Mouse (Mus musculus) neutrophil, adult 5-6 weeks (primary cell): ENCODE results near the gene Neil3. TPM values are rescaled to one million over a fixed set of nuclear protein-coding genes. Genes with fewer than 3 reads are reported as not detected.

Experiments used
- ATAC-seq: fragments of 151-379, 151-347 bp; 2 replicates; pipeline ENCODE4 v1.8.0; 2017; ENCODE audit warnings: mild to moderate bottlenecking, moderate TSS enrichment; ENCODE audit not compliant: insufficient number of reproducible peaks, poor library complexity, low FRiP score, severe bottlenecking; ENCODE audit errors: extremely low read depth
- total RNA-seq: library from RNA; stranded (forward); fragments of 200-1000 nt; gene quantifications from 2 replicates; pipeline ENCODE4 v1.2.3, GENCODE M21; 2017

Gene Neil3
- total RNA-seq: 1.6 and 3.3 TPM in 2 replicates

- ATAC-seq: peak; percentile 96
These were observed at the start of gene Neil3 for GRCm38 (mm10) chr8:53638495-53639171. TSS of gene Neil3 (minus strand) at chr8:53639065.

GRCm38 (mm10) chr8:53680846-53681245, 42.0 kb upstream of the Neil3 start:
- ATAC-seq: 0 out of 2 replicates have a peak, but pooled peaks have one; percentile 44

- ATAC-seq: peak; percentile 91
These were observed 25.1 kb upstream of the Neil3 start for GRCm38 (mm10) chr8:53663946-53664345.

GRCm38 (mm10) chr8:53661436-53661835, 22.6 kb upstream of the Neil3 start:
- ATAC-seq: no peak

GRCm38 (mm10) chr8:53630618-53631017, 8.2 kb downstream of the Neil3 start:
- ATAC-seq: no peak

- no peak for ATAC-seq
These were observed 9.9 kb downstream of the Neil3 start for GRCm38 (mm10) chr8:53628864-53629415.

GRCm38 (mm10) chr8:53623425-53623824, 15.4 kb downstream of the Neil3 start:
- no peak for ATAC-seq

- no peak for ATAC-seq
These were observed 19.7 kb downstream of the Neil3 start for GRCm38 (mm10) chr8:53619196-53619595.

- no peak for ATAC-seq
These were observed 24.6 kb downstream of the Neil3 start for GRCm38 (mm10) chr8:53614288-53614646.

GRCm38 (mm10) chr8:53613577-53614287, 25.1 kb downstream of the Neil3 start:
- no peak for ATAC-seq

GRCm38 (mm10) chr8:53612297-53612696, 26.6 kb downstream of the Neil3 start:
- ATAC-seq: no peak

GRCm38 (mm10) chr8:53607040-53607439, 31.8 kb downstream of the Neil3 start:
- ATAC-seq: peak; percentile 95

- peak; percentile 90 for ATAC-seq
These were observed 34.0 kb downstream of the Neil3 start for GRCm38 (mm10) chr8:53604906-53605305.

- ATAC-seq: no peak
These were observed 35.2 kb downstream of the Neil3 start for GRCm38 (mm10) chr8:53603672-53604071.

- ATAC-seq: no peak
These were observed 38.0 kb downstream of the Neil3 start for GRCm38 (mm10) chr8:53600826-53601225.

- ATAC-seq: no peak
These were observed 38.6 kb downstream of the Neil3 start for GRCm38 (mm10) chr8:53600025-53600811.

GRCm38 (mm10) chr8:53598101-53598500, 40.8 kb downstream of the Neil3 start:
- no peak for ATAC-seq

- no peak for ATAC-seq
These were observed 47.1 kb downstream of the Neil3 start for GRCm38 (mm10) chr8:53591777-53592176.

- no peak for ATAC-seq
These were observed 65.3 kb downstream of the Neil3 start for GRCm38 (mm10) chr8:53573600-53573999.
